Mouse (Mus musculus): ENCODE data around the gene Pilra. TPM values are rescaled to one million over a fixed set of nuclear protein-coding genes. Genes with fewer than 3 reads are reported as not detected.
A peak's percentile ranks its signal among the peaks of the same experiment; 100 is the strongest.

The Pilra gene
- polyA plus RNA-seq, 1 experiment: 0.06 TPM

- H3K36me3 ChIP-seq (ENCODE audit: control insufficient read depth, insufficient read depth): peaks cover 52% of the 10 kb centered on the region
- H3K79me2 ChIP-seq (ENCODE audit: control insufficient read depth, insufficient read depth): peaks cover 62% of the 10 kb centered on the region
Measured at GRCm38 (mm10) chr5:137784546-137784945, 51.5 kb downstream of the Pilra start.

DNA sequence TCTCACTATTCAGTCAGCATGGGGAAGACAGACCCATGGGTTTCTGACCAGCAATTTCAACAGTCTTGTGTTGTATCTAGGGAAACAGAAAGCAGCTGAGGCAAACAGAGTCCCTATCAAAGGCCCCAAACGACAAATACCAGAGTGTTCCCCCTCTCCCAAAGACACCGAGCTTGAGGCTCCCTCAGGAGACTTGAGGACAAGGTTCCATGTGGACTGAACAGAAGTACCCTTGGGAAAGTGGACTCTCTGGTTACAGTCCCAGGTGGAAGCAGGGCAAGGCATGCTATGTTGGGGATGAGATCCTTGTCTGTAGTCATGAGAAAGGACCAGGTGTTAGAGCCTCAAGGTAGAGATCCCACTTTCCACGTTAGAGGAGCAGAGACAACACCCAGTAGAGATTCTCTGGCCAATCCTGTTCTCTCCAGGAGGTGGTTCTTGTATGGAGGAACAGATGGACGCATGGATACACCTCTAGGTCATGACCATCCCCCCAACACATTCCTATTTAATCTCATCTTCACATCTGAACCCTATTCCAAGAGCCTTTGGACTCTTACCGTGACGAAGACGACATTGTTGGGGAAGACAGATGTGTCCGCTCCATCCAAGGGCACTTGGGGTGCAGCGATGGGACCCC is 52.1 kb downstream of the Pilra start:
- no peak for TF ChIP-seq USF1 (IDR thresholded peaks at IDR 0.05; ENCODE audit: low read depth)
- no peak for TF ChIP-seq MAX (IDR thresholded peaks at IDR 0.05)
- no peak for TF ChIP-seq CEBPB (IDR thresholded peaks at IDR 0.05; ENCODE audit: low read depth)
- no peak for TF ChIP-seq CTCF (IDR thresholded peaks at IDR 0.05; ENCODE audit: control insufficient read depth, insufficient read depth, insufficient read length)
- no peak for TF ChIP-seq MYOD1 (IDR thresholded peaks at IDR 0.05; ENCODE audit: control insufficient read depth, insufficient read length, low read depth)
- TF ChIP-seq FOSL1 (IDR thresholded peaks at IDR 0.05; ENCODE audit: insufficient read depth, low read length, poor library complexity, severe bottlenecking): no peak
- no peak for TF ChIP-seq MYOG (IDR thresholded peaks at IDR 0.05; ENCODE audit: control insufficient read depth, extremely low read depth, insufficient read length)
- H3K79me3 ChIP-seq (ENCODE audit: low read depth): peaks cover 36% of the 10 kb centered on the region
- H3K36me3 ChIP-seq (ENCODE audit: control insufficient read depth, insufficient read depth): peaks cover 52% of the 10 kb centered on the region
- H3K27me3 ChIP-seq (ENCODE audit: control insufficient read depth, insufficient read depth, insufficient read length): no peaks in the 10 kb centered on the region
- H3ac ChIP-seq (ENCODE audit: control insufficient read depth, insufficient read length, low read depth): no peak overlapping the region
- peaks cover 64% of the 10 kb centered on the region for H3K79me2 ChIP-seq (ENCODE audit: control insufficient read depth, insufficient read depth)
- no peak overlapping the region for H3K4me3 ChIP-seq (ENCODE audit: insufficient read depth, poor library complexity, severe bottlenecking)

More at GRCm38 (mm10) chr5:137784546-137784945, 51.5 kb downstream of the Pilra start:
- no peak for TF ChIP-seq FOSL1 (IDR thresholded peaks at IDR 0.05; ENCODE audit: insufficient read depth, low read length, poor library complexity, severe bottlenecking)
- TF ChIP-seq MYOG (IDR thresholded peaks at IDR 0.05; ENCODE audit: control insufficient read depth, extremely low read depth, insufficient read length): no peak
- no peak for TF ChIP-seq CTCF (IDR thresholded peaks at IDR 0.05; ENCODE audit: control insufficient read depth, insufficient read depth, insufficient read length)
- no peak for TF ChIP-seq MAX (IDR thresholded peaks at IDR 0.05)
- no peak for TF ChIP-seq MYOD1 (IDR thresholded peaks at IDR 0.05; ENCODE audit: control insufficient read depth, insufficient read length, low read depth)
- TF ChIP-seq CEBPB (IDR thresholded peaks at IDR 0.05; ENCODE audit: low read depth): no peak
- no peak for TF ChIP-seq USF1 (IDR thresholded peaks at IDR 0.05; ENCODE audit: low read depth)
- Histone ChIP-seq H3K79me3 (ENCODE audit: low read depth) (peaks cover 36% of the 10 kb centered on the region), H3K27me3 (ENCODE audit: control insufficient read depth, insufficient read depth, insufficient read length) (no peaks in the 10 kb centered on the region), H3ac (ENCODE audit: control insufficient read depth, insufficient read length, low read depth) (peak overlapping the region; percentile 61), H3K4me3 (ENCODE audit: insufficient read depth, poor library complexity, severe bottlenecking) (no peak overlapping the region)

- Histone ChIP-seq H3K27me3 (ENCODE audit: control insufficient read depth, insufficient read depth, insufficient read length) (no peaks in the 10 kb centered on the region), H3K4me3 (ENCODE audit: insufficient read depth, poor library complexity, severe bottlenecking) (peak overlapping the region; percentile 7), H3ac (ENCODE audit: control insufficient read depth, insufficient read length, low read depth) (no peak overlapping the region), H3K79me3 (ENCODE audit: low read depth) (peaks cover 36% of the 10 kb centered on the region), H3K36me3 (ENCODE audit: control insufficient read depth, insufficient read depth) (peaks cover 52% of the 10 kb centered on the region), H3K79me2 (ENCODE audit: control insufficient read depth, insufficient read depth) (peaks cover 64% of the 10 kb centered on the region)
- TF ChIP-seq CEBPB (IDR thresholded peaks at IDR 0.05; ENCODE audit: low read depth) (no peak), CTCF (IDR thresholded peaks at IDR 0.05; ENCODE audit: control insufficient read depth, insufficient read depth, insufficient read length) (no peak), FOSL1 (IDR thresholded peaks at IDR 0.05; ENCODE audit: insufficient read depth, low read length, poor library complexity, severe bottlenecking) (no peak), MAX (IDR thresholded peaks at IDR 0.05) (no peak), USF1 (IDR thresholded peaks at IDR 0.05; ENCODE audit: low read depth) (no peak), MYOD1 (IDR thresholded peaks at IDR 0.05; ENCODE audit: control insufficient read depth, insufficient read length, low read depth) (no peak), MYOG (IDR thresholded peaks at IDR 0.05; ENCODE audit: control insufficient read depth, extremely low read depth, insufficient read length) (no peak)
Measured at GRCm38 (mm10) chr5:137782776-137783522, 53.1 kb downstream of the Pilra start.

- no peak overlapping the region for H3ac ChIP-seq (ENCODE audit: control insufficient read depth, insufficient read length, low read depth)
- H3K36me3 ChIP-seq (ENCODE audit: control insufficient read depth, insufficient read depth): peaks cover 52% of the 10 kb centered on the region
- peaks cover 64% of the 10 kb centered on the region for H3K79me2 ChIP-seq (ENCODE audit: control insufficient read depth, insufficient read depth)
- H3K4me3 ChIP-seq (ENCODE audit: insufficient read depth, poor library complexity, severe bottlenecking): no peak overlapping the region
- peaks cover 36% of the 10 kb centered on the region for H3K79me3 ChIP-seq (ENCODE audit: low read depth)
- no peaks in the 10 kb centered on the region for H3K27me3 ChIP-seq (ENCODE audit: control insufficient read depth, insufficient read depth, insufficient read length)
- TF ChIP-seq FOSL1 (IDR thresholded peaks at IDR 0.05; ENCODE audit: insufficient read depth, low read length, poor library complexity, severe bottlenecking): no peak
- TF ChIP-seq MYOD1 (IDR thresholded peaks at IDR 0.05; ENCODE audit: control insufficient read depth, insufficient read length, low read depth): no peak
- no peak for TF ChIP-seq MAX (IDR thresholded peaks at IDR 0.05)
- no peak for TF ChIP-seq CEBPB (IDR thresholded peaks at IDR 0.05; ENCODE audit: low read depth)
- TF ChIP-seq CTCF (IDR thresholded peaks at IDR 0.05; ENCODE audit: control insufficient read depth, insufficient read depth, insufficient read length): no peak
- no peak for TF ChIP-seq USF1 (IDR thresholded peaks at IDR 0.05; ENCODE audit: low read depth)
- no peak for TF ChIP-seq MYOG (IDR thresholded peaks at IDR 0.05; ENCODE audit: control insufficient read depth, extremely low read depth, insufficient read length)
Measured at GRCm38 (mm10) chr5:137781661-137782060, 54.4 kb downstream of the Pilra start.

- H3K79me3 ChIP-seq (ENCODE audit: low read depth): peaks cover 23% of the 10 kb centered on the region
Measured at GRCm38 (mm10) chr5:137779053-137779933, 56.8 kb downstream of the Pilra start.

More at GRCm38 (mm10) chr5:137779053-137779933, 56.8 kb downstream of the Pilra start:
- Histone ChIP-seq H3K4me3 (ENCODE audit: insufficient read depth, poor library complexity, severe bottlenecking) (peak overlapping the region; percentile 68), H3K36me3 (ENCODE audit: control insufficient read depth, insufficient read depth) (peaks cover 42% of the 10 kb centered on the region), H3K79me2 (ENCODE audit: control insufficient read depth, insufficient read depth) (peaks cover 48% of the 10 kb centered on the region), H3K27me3 (ENCODE audit: control insufficient read depth, insufficient read depth, insufficient read length) (no peaks in the 10 kb centered on the region), H3ac (ENCODE audit: control insufficient read depth, insufficient read length, low read depth) (peak overlapping the region; percentile 90)
- no peak for TF ChIP-seq USF1 (IDR thresholded peaks at IDR 0.05; ENCODE audit: low read depth)
- TF ChIP-seq FOSL1 (IDR thresholded peaks at IDR 0.05; ENCODE audit: insufficient read depth, low read length, poor library complexity, severe bottlenecking): no peak
- no peak for TF ChIP-seq MYOD1 (IDR thresholded peaks at IDR 0.05; ENCODE audit: control insufficient read depth, insufficient read length, low read depth)
- no peak for TF ChIP-seq MAX (IDR thresholded peaks at IDR 0.05)
- no peak for TF ChIP-seq MYOG (IDR thresholded peaks at IDR 0.05; ENCODE audit: control insufficient read depth, extremely low read depth, insufficient read length)
- TF ChIP-seq CEBPB (IDR thresholded peaks at IDR 0.05; ENCODE audit: low read depth): no peak
- no peak for TF ChIP-seq CTCF (IDR thresholded peaks at IDR 0.05; ENCODE audit: control insufficient read depth, insufficient read depth, insufficient read length)
